Mouse (Mus musculus) G1E (cell line): ENCODE measurements around the gene D630045J12Rik. TPM values are rescaled to one million over a fixed set of nuclear protein-coding genes. Genes with fewer than 3 reads are reported as not detected.

Experiments
- ATAC-seq: 2 replicates; pipeline ENCODE4 v1.8.0; 2016; ENCODE audit warnings: mild to moderate bottlenecking; ENCODE audit not compliant: insufficient number of reproducible peaks, poor library complexity, low FRiP score, severe bottlenecking; ENCODE audit errors: extremely low read depth
- DNase-seq: peaks from one replicate; pipeline ENCODE4 v3.0.0; 2012; ENCODE audit warnings: low spot score
- H3K27me3 ChIP-seq: 2 replicates; pipeline ENCODE4 v1.6.1; 2012; ENCODE audit warnings: mild to moderate bottlenecking, low read length, inconsistent platforms; ENCODE audit not compliant: insufficient read depth
- H3K36me3 ChIP-seq: replicated peaks from 2 replicates; pipeline ENCODE3; 2012; ENCODE audit warnings: mild to moderate bottlenecking, inconsistent platforms
- H3K4me1 ChIP-seq: 2 replicates; pipeline ENCODE4 v1.6.1; 2012; ENCODE audit warnings: low read depth, low read length, inconsistent platforms, mixed read lengths; ENCODE audit not compliant: insufficient read depth
- H3K4me3 ChIP-seq: 2 replicates; pipeline ENCODE4 v1.5.1; 2012; ENCODE audit warnings: low read depth, mild to moderate bottlenecking, inconsistent platforms, low read length, moderate library complexity, mixed read lengths
- H3K9me3 ChIP-seq: replicated peaks from 2 replicates; pipeline ENCODE4 v1.6.1; 2012; ENCODE audit warnings: inconsistent platforms
- CTCF ChIP-seq: IDR thresholded peaks from 2 replicates; pipeline ENCODE4 v1.5.1; 2012; ENCODE audit warnings: low read depth, low read length, inconsistent platforms, mixed read lengths
- GATA1 ChIP-seq: IDR thresholded peaks from 2 replicates; pipeline ENCODE4 v1.6.1; 2012; ENCODE audit warnings: borderline replicate concordance, low read length, inconsistent platforms, mixed read lengths
- GATA2 ChIP-seq: IDR thresholded peaks from 2 replicates; pipeline ENCODE4 v1.6.1; 2012; ENCODE audit warnings: low read depth, low read length, inconsistent platforms, borderline replicate concordance
- POLR2AphosphoS5 ChIP-seq: IDR thresholded peaks from 2 replicates; pipeline ENCODE4 v1.6.1; 2012; ENCODE audit warnings: low read depth, low read length, inconsistent platforms; ENCODE audit not compliant: insufficient replicate concordance
- TAL1 ChIP-seq: conservative IDR thresholded peaks from 2 replicates; pipeline ENCODE4 v1.6.1; 2012; ENCODE audit warnings: low read depth, low read length, inconsistent platforms, mixed read lengths
- polyA plus RNA-seq: library from polyadenylated mRNA; stranded (reverse); fragments of >175 nt; gene quantifications from 2 replicates; pipeline ENCODE4 v1.2.3, GENCODE M21; 2012
- total RNA-seq, 2 experiments: library from RNA; stranded (forward) in 1 of 2; stranded (reverse) in 1 of 2; fragments of 200-1000 nt in 1 of 2; fragments of >200 nt in 1 of 2; fragmentation: Nextera tagmentation in 1 of 2; gene quantifications; 2 replicates each; pipeline ENCODE4 v1.2.3; 2014 to 2017

The D630045J12Rik gene
- total and polyA plus RNA-seq, 3 experiments = 0.01 to 0.38 TPM; not detected in 1

DNA sequence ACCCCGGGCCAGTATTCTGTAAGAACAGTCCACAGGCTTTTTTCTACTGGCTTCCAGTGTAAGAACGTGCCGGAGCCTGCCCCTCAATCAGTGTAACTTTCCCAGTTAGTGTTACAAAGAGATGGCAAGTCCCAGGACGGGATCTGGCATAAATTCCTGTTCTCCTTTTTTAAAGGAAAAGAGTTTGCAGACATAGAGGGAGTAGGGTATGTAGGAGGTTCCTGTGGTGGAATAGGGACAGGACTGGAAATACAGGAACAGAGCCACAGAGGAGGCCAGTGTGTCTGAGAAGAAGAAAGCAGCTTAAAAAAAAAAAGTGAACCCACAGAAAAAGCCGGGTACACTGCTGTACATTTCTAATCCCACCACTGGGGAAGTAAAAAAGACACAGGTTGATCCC lies 52.3 kb downstream of the D630045J12Rik start:
- peaks cover 21% of the 10 kb centered on the region for H3K27me3 ChIP-seq
- H3K36me3 ChIP-seq = no peaks in the 10 kb centered on the region
- H3K4me1 ChIP-seq = no peaks in the 10 kb centered on the region
- H3K4me3 ChIP-seq = no peak overlapping the region
- H3K9me3 ChIP-seq = no peaks in the 10 kb centered on the region
- no peak for TF ChIP-seq TAL1
- TF ChIP-seq GATA1 = no peak
- TF ChIP-seq GATA2 = no peak
- TF ChIP-seq CTCF = no peak
- no peak for TF ChIP-seq POLR2AphosphoS5
- DNase-seq (no peak), ATAC-seq (no peak)

DNA sequence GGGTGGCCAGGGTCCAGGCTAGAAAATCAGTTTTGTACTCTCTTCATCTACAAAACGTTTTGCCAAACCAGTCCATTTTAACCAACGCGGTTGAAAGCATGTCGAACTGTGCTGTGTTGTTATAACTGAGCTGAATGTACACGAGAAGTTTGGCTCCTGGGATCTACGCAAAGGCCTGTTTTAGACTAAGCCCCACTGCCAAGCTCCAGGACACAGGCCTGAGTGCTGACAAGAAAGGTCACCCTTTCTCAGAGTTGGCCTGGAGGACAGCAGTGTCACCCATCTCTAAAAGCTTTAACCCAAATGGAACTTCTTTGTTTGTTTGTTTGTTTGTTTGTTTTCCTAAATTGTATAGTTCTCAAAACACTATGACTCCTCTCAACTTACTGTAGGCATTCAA lies 54.2 kb downstream of the D630045J12Rik start:
- Histone ChIP-seq H3K27me3 (peaks cover 15% of the 10 kb centered on the region), H3K36me3 (no peaks in the 10 kb centered on the region)

DNA sequence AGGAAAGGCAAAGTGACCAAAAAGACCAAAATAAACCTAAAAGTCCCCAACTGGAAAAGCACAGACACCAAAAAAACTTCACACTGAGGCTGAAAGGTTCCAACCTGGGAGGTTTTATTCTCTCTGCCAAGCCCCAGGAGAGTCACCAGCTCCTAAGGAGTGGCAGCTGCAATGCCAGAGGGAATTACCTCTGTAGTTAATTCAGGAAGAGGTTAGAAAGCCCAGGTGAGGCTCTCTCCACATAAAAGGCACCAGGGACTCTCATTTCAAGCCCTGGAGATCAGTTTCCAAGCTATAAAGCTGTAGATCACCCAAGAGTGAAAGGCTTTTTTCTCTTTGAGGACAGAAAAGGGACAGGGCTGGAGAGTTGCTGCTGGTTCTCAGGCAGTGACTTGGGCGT lies 55.1 kb downstream of the D630045J12Rik start:
- Histone ChIP-seq H3K36me3 (no peaks in the 10 kb centered on the region), H3K9me3 (no peaks in the 10 kb centered on the region), H3K4me1 (no peaks in the 10 kb centered on the region), H3K27me3 (peaks cover 15% of the 10 kb centered on the region), H3K4me3 (no peak overlapping the region)
- ATAC-seq (no peak), DNase-seq (no peak)
- no peak for TF ChIP-seq GATA1
- no peak for TF ChIP-seq POLR2AphosphoS5
- no peak for TF ChIP-seq CTCF
- TF ChIP-seq GATA2 = no peak
- TF ChIP-seq TAL1 = no peak

More for the DNA sequence above, 54.2 kb downstream of the D630045J12Rik start:
- no peaks in the 10 kb centered on the region for H3K9me3 ChIP-seq
- ATAC-seq (no peak), DNase-seq (no peak)
- TF ChIP-seq CTCF (no peak), TAL1 (no peak), GATA2 (no peak), GATA1 (no peak), POLR2AphosphoS5 (no peak)
- no peaks in the 10 kb centered on the region for H3K4me1 ChIP-seq
- no peak overlapping the region for H3K4me3 ChIP-seq

DNA sequence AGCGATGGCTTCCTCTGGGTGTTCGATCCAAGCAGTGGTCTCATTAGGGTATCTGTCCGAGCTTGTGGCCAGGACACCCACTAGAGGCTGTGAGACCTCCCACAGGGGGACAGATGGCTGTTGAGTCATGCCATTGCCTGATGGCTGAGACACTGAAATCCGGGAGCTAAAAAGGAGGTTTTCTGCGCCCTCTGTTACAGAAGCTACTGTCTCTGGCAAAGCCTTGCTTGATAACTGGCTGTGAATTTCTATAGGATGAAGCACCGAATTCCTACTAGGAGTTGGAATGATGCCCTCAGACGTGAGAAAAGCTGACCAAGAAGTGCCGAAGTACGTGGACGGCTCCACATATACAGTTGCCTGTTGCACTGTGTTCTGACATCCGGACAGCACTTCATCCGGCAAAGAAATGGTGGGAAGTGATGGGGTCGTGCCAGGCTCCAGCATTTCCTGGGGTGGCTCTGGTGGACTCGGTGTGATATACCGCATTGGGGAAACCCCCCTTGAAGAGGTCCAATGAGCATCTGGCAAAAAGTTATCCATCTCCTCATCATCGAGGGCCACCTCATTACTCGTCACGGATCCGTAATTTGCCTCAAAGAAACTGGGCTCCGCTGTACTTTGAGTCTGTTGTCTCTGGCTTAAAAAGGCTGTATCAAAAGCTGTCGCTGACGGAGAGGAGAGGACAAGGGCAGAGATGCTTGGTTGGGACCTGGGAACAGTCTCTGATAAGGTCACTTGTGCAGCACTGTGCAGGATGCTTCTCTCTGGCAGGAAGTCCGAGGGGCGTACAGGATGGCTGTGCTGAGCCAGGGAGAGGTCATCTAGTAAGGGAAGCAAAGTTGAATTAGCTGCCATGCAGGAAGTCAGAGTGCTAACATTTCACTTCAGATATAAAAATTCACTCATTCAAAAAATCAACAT lies 57.3 kb downstream of the D630045J12Rik start:
- ATAC-seq (no peak), DNase-seq (no peak)
- Histone ChIP-seq H3K36me3 (no peaks in the 10 kb centered on the region), H3K9me3 (no peaks in the 10 kb centered on the region), H3K27me3 (peaks cover 12% of the 10 kb centered on the region), H3K4me3 (no peak overlapping the region), H3K4me1 (no peaks in the 10 kb centered on the region)
- TF ChIP-seq CTCF = no peak
- no peak for TF ChIP-seq TAL1
- no peak for TF ChIP-seq GATA1
- no peak for TF ChIP-seq GATA2
- no peak for TF ChIP-seq POLR2AphosphoS5

DNA sequence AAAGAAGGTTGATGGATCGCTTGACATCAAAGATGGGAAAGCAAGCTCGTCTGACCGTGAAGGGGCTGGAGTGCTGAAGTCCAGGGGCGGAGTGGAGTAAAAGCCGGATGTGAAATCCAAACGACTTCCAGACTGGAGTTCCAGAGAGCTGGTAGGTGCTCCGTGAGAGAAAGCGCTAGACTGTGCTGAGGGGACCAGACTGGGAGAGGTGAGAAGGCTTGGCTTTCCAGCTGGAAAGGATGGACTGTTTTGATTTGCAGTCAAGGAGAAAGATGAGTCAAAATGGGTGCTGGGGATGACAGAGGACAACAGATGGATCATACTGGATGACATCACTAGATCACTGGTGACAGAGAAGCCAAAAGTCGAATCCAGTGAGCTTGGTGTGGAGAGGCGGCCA lies 58.5 kb downstream of the D630045J12Rik start:
- H3K36me3 ChIP-seq = no peaks in the 10 kb centered on the region
- DNase-seq (no peak), ATAC-seq (no peak)
- no peak for TF ChIP-seq POLR2AphosphoS5
- TF ChIP-seq GATA2 = no peak
- TF ChIP-seq GATA1 = no peak
- no peak for TF ChIP-seq CTCF
- TF ChIP-seq TAL1 = no peak
- H3K27me3 ChIP-seq = peaks cover 9% of the 10 kb centered on the region; the same call in 1 of the 2 replicates
- no peaks in the 10 kb centered on the region for H3K4me1 ChIP-seq
- no peaks in the 10 kb centered on the region for H3K9me3 ChIP-seq
- no peak overlapping the region for H3K4me3 ChIP-seq

DNA sequence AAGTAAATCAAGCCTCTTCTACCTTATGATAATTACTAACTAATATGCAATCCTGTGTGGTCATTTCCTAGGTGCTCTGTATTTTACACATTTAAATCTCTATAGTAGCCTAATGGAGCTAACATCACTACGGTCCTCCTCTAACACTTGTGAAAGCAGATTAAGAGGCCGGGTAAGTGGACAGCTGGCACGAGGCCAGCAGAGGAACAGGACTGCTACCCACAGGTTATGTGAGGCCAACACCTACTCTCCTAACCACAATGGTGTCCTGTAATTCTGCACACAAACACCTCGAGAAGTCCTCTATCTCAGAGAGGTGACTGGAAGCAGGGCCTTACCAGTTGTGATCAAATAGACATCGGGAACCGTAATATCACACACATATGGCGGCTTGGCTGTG lies 59.8 kb downstream of the D630045J12Rik start:
- no peaks in the 10 kb centered on the region for H3K4me1 ChIP-seq

More for the DNA sequence above, 59.8 kb downstream of the D630045J12Rik start:
- Histone ChIP-seq H3K36me3 (no peaks in the 10 kb centered on the region), H3K9me3 (no peaks in the 10 kb centered on the region), H3K27me3 (peaks cover 10% of the 10 kb centered on the region; the same call in 1 of the 2 replicates), H3K4me3 (no peak overlapping the region)
- no peak for DNase-seq
- no peak for ATAC-seq
- TF ChIP-seq GATA1 (no peak), POLR2AphosphoS5 (no peak), CTCF (no peak), TAL1 (no peak), GATA2 (no peak)
